In genomic region chrY:90741452-90742260, GRCm38 (mm10) we compare ENCODE assay signal across 9 mouse cellular contexts. TPM values are rescaled to one million over a fixed set of nuclear protein-coding genes. Genes with fewer than 3 reads are reported as not detected.
DNase-seq lines count a peak whose midpoint lies in the region; ATAC-seq lines count a peak whose summit lies in the region.
"Not testable (repeated sequence)": the region's sequence is repeated elsewhere in the genome, so short reads cannot be mapped to it uniquely, and the experiment has no call there.
"Had no signal": no experiment of that assay in that cellular context is flagged by ENCODE, and none has a peak within 500 bp of the region (broad histone marks: within the 10 kb centered on the region; RNA-seq: fewer than 3 reads in every experiment).

No protein-coding gene starts in this region.

- not testable (repeated sequence) for H3K4me1 ChIP-seq in intestine, embryonic 14.5 days (replicated peaks; ENCODE audit: control insufficient read depth, insufficient read depth, low read length); midbrain, embryonic 10.5 days

- H3K27me3 ChIP-seq in intestine, embryonic 14.5 days (replicated peaks; ENCODE audit: control insufficient read depth, insufficient read depth, low read length); midbrain, embryonic 10.5 days (ENCODE audit: low read depth, poor library complexity, severe bottlenecking): not testable (repeated sequence)

- H3K9me3 ChIP-seq in intestine, embryonic 14.5 days (ENCODE audit: control insufficient read depth, low read length) = peaks cover 66% of the 10 kb centered on the region
- peaks cover 67% of the 10 kb centered on the region for H3K9me3 ChIP-seq in midbrain, embryonic 10.5 days (replicated peaks)

- 88% methylated on average over 43 of the region's 43 CpGs for WGBS in intestine, embryonic 14.5 days
- 84% methylated on average over 42 of the region's 43 CpGs for WGBS in midbrain, embryonic 10.5 days

- not testable (repeated sequence) for H3K4me3 ChIP-seq in intestine, embryonic 14.5 days (ENCODE audit: low read depth, low read length); midbrain, embryonic 10.5 days

- H3K4me2 ChIP-seq in intestine, embryonic 14.5 days (ENCODE audit: low read length) = not testable (repeated sequence)

- H3K36me3 ChIP-seq in intestine, embryonic 14.5 days (ENCODE audit: control insufficient read depth, insufficient read depth, low read length) = peaks cover 44% of the 10 kb centered on the region
- peaks cover 60% of the 10 kb centered on the region for H3K36me3 ChIP-seq in midbrain, embryonic 10.5 days

- DNase-seq in T-cell, adult 2 months (ENCODE audit: low spot score) = peak; percentile 44
- peak; percentile 46 for DNase-seq in embryo, embryonic 10 days (ENCODE audit: low spot score)
- DNase-seq in gastrocnemius, postnatal 14 days = peak; percentile 12
- DNase-seq in intestine, embryonic 14.5 days (ENCODE audit: low spot score) = not testable (repeated sequence)
- DNase-seq in left cerebral cortex, postnatal 36 days (ENCODE audit: low spot score in 2 of 2) = peak; percentile 52 to 61
- peak; percentile 70 for DNase-seq in midbrain, embryonic 10.5 days (ENCODE audit: low spot score)
- DNase-seq in right cerebral cortex, postnatal 36 days (ENCODE audit: low spot score in 2 of 2) = peak; percentile 52 to 53
- peak; percentile 56 to 92 for DNase-seq in urinary bladder, postnatal 4 days (ENCODE audit: low spot score in 2 of 2)

- ATAC-seq in intestine, embryonic 14.5 days (replicated peaks; ENCODE audit: low FRiP score, low TSS enrichment, low read depth) = peak; percentile 20; the same call in 1 of the 2 replicates

- not testable (repeated sequence) for H3K27ac ChIP-seq in intestine, embryonic 14.5 days (ENCODE audit: low read depth); midbrain, embryonic 10.5 days (replicated peaks)

- H3K9ac ChIP-seq in intestine, embryonic 14.5 days (ENCODE audit: low read length) = not testable (repeated sequence)

- intact Hi-C loops in gastrocnemius, postnatal 14 days (cut with DNase I; ENCODE audit: low total_unique reads); left cerebral cortex, postnatal 36 days (cut with DNase I): not testable (repeated sequence)

RNA-seq across cellular contexts. Expression of gene Gm21860, which starts 13.0 kb away (rescaled TPM):
- not detected for total RNA-seq in gastrocnemius, postnatal 14 days (2021)
- polyA plus RNA-seq in intestine, embryonic 14.5 days (2014; fragmentation: Nextera tagmentation; extraction: Ambion mirVana) = not detected in 2 replicates
- total RNA-seq in left cerebral cortex, postnatal 36 days (2021) = not detected
- not detected in 2 replicates for polyA plus RNA-seq in midbrain, embryonic 10.5 days (2016; fragmentation: Nextera tagmentation; extraction: Ambion mirVana)
- total RNA-seq: common myeloid progenitor, adult 5-6 weeks had no signal

RNA-seq across cellular contexts. Expression of gene Gm47283, which starts 42.9 kb away (rescaled TPM):
- total RNA-seq in gastrocnemius, postnatal 14 days (2021) = not detected
- not detected in 2 replicates for polyA plus RNA-seq in intestine, embryonic 14.5 days (2014; fragmentation: Nextera tagmentation; extraction: Ambion mirVana)
- not detected for total RNA-seq in left cerebral cortex, postnatal 36 days (2021)
- polyA plus RNA-seq in midbrain, embryonic 10.5 days (2016; fragmentation: Nextera tagmentation; extraction: Ambion mirVana) = not detected in 2 replicates
- total RNA-seq: common myeloid progenitor, adult 5-6 weeks had no signal
